Mouse (Mus musculus) 3T3-L1 (cell line): ENCODE results near the gene Olfr1502.
"Not testable (repeated sequence)": the region's sequence is repeated elsewhere in the genome, so short reads cannot be mapped to it uniquely, and the experiment has no call there.

Source experiments
- DNase-seq: peaks from one replicate; pipeline ENCODE4 v3.0.0-alpha.2; 2015; ENCODE audit warnings: low read depth, low spot score

Gene Olfr1502

GRCm38 (mm10) chr19:13861495-13861894, at the start of gene Olfr1502:
TSS of gene Olfr1502 (plus strand) at chr19:13861795.
- DNase-seq: no peak

DNA sequence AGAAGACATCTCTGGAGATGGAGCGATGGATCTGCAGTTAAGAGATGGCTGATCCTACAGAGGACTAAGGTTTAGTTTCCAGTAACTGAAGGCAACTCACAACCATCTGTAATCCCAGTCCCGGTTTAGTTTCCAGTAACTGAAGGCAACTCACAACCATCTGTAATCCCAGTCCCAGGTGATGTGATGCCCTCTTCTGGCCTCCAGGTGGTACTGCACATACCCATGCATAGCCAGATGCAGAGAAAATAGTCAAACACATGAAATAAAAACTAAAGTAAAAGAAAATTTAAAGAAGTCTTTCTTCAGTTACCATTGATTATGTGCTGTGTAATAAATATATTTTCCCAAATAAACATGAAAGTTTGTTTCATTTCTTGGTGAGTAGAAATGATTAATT, 48.8 kb upstream of the Olfr1502 start:
- peak; percentile 8 for DNase-seq

DNA sequence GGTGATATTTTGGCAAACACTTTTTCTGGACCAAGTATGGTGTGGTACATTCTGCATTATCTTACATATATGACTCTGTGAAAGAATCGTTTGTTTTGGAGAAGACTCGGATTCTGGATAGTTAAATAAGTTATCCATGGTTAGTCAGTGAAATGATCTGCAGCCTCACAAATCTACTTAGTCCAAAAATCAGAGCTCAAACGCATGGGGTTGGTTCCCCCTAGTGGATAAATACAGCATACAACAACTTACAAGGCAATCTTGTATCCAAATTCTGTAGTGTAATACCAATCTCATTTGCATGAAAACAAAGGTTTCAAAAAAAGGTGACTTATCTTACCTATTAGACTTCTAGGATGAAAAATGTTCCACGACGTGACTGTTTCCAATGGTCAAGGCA, 42.8 kb upstream of the Olfr1502 start:
- peak; percentile 63 for DNase-seq

DNA sequence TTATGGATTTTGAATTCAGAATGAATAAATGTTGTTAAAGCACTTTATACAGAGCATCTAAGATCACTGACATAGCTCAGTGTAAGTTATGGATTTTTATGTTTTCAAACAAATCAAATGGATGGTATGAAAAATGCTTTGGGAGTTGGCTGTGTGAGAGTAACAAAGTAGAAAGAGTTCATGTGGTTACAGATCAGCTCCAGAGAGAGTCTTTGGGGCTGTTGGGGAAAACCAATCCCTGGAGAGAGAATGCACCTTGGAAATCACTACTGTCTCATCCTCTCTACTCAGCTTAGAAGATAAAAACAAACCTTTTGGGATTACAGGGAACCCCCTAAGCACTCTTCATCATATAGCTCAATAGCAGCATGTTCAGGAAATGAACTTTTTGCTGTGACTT, 42.2 kb upstream of the Olfr1502 start, which contains the start of gene Olfr1499:
Olfr1499 (minus strand) TSS at position 101 of the 400 bp plus-strand sequence.
- DNase-seq: no peak

DNA sequence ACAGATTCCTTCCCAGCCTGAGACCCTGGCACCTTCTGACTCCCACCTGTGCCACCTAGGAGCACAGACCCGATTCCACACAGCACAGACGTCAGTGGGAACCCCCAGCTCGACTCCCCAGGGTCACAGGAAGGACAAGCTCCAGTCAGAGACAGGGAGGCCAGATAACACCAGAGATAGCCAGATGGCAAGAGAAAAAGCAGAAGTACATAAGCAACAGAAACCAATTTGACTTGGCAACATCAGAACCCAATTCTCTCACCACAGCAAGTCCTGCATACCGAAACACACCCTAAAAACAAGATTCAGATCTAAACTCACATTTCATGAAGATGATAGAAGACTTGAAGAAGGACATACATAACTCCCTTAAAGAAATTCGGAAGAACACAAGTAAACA, 40.7 kb upstream of the Olfr1502 start:
- no peak for DNase-seq

- DNase-seq: no peak
Measured at GRCm38 (mm10) chr19:13828447-13828846, 33.1 kb upstream of the Olfr1502 start.

GRCm38 (mm10) chr19:13830388-13830787, 31.2 kb upstream of the Olfr1502 start, which contains the start of gene Olfr1500:
TSS of gene Olfr1500 (minus strand) at chr19:13830488.
- no peak for DNase-seq

DNA sequence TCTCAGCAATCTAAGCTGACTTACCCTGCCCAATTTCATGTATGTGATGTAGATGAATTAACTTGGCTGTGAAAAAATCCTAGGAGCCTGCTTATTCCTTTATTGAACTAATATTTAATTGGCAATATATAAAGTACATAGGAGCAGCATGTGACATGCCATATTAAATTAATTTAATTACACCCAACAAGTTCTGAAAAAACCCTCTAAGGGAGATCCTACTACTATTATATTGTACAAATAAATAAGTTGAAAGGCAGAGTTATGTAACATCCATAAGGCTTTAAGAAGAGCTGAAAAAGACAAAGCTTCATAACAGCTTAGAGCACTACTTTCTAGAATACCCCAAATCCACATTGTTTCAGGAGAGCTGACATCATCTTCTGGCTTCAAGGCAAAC, 11.0 kb upstream of the Olfr1502 start, which contains the start of gene Olfr1501:
Olfr1501 (minus strand) TSS at position 101 of the 400 bp plus-strand sequence.
- not testable (repeated sequence) for DNase-seq

DNA sequence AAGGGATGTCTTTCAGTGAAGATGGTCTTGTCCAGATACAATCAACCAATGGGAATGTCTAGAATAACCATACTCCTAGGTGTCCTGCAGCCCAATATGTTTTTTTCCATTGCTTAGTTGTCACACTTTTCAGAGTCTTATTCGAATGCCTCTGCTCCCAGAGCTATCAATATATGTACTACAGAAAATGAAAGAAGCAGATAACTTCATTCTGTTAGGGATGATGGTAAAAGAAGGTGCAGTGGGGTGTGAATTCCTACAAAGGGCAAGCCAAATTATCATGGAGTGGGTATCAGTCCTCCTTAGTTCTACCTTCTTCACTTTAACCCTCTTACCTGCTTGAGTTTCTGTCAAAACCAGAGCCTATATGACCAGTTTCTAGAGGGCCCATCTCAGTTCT, 36.2 kb downstream of the Olfr1502 start, which contains the start of gene Olfr1504:
Olfr1504 (minus strand) TSS at position 101 of the 400 bp plus-strand sequence.
- no peak for DNase-seq
